Mouse (Mus musculus) ovary, postnatal 14 days (tissue): Measurements from ENCODE around the gene Dhrs2.
A peak's percentile ranks its signal among the peaks of the same experiment; 100 is the strongest.

Experiments used
- DNase-seq: peaks from one replicate; pipeline ENCODE4 v3.0.0; 2022; ENCODE audit warnings: low spot score

Gene Dhrs2

DNA sequence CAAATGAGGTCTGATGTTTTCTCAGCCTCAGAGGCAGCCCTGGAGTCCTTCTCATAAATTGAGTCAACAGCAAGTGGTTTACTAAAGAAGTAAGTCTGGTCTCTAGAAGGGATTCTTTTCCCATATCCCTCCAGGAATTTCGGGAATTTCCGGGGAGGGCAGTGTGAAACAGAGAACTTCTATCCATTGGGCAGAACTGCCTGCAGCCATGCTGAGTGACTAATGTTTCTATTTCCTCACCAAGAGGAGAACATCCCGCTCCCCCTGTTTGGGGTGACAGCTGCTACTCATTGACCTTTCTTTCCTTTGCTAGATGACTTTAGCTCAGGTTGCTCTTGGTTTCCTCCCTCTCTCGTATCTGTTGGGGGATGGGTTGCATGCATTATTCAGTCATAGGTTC lies 31.8 kb downstream of the Dhrs2 start:
- DNase-seq: no peak

DNA sequence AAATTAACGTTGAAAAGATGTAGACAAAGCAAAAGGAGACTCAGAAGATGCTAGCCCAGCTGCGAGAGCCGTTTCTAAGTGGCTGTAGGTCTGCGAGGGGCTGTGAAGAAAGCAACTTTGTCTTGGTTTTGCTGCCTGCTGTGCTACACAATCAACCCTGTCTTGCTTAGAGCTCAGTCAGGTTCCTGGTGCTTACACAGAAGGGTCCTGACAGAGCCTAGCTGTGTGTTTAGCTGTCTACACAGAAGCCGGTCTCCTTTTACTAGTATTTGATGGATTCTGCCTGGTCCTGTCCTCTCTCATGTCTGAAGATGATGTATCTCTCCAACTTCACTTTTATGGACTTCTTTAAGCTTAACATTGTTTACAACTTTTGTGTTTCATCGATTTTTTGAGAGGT lies 33.6 kb downstream of the Dhrs2 start:
- no peak for DNase-seq

DNA sequence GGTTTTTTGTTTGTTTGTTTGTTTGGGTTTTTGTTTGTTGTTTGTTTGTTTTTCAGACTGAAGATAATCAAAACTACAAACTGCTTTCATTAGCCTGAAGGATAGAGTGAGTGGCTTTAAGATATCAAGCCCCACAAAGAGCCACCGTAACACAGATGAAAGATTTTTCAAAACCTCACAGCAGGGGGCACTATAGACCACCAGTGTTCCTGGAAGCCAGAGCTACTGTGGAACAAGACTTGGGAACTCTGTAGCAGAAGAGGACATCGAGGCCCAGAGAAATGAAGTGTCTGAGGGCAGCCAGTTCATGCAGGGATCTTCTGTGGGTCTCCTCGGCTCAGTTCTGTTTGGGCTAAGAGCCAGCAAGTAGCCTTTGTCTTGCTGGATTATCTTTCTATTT lies 49.4 kb downstream of the Dhrs2 start:
- DNase-seq: peak; percentile 58

DNA sequence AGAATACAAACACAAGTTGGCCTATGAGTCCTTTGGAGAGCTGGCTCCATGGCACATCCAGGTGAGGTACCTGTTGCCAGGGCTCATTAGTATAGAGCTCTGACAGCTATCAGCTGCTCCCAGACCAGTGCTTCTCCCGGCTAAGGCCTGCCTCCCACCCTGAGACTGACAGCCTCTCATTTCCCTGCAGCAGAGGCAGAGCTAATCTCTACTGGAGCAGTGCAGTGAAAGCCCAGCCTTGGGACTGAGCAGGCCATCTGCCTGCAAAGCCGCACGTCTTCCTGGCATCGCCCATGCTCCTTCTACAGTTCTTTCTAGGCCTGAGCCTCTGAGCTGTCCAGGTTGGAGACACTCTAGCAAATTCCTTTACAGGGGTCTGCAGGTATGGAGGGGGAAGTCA lies 51.2 kb downstream of the Dhrs2 start:
- DNase-seq: no peak

DNA sequence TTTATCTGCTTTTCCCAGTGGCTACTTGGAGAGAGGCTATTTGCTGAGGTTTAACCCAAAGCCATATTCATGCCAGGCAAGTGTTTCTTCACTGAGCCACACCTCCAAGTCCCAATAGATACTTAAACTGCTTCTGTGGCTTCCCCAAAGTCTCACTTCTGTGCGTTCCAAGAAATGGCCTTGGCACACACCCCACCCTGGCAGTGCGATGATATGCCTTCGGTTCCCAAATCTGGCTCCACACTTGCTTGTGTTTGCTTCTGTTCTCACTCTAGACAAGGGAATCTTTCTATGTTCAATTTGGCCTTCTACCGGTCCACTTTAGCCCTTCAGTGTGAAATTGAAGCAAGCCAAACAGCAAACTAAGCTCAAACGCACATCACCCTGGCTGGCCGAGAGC lies 53.0 kb downstream of the Dhrs2 start:
- DNase-seq: no peak

DNA sequence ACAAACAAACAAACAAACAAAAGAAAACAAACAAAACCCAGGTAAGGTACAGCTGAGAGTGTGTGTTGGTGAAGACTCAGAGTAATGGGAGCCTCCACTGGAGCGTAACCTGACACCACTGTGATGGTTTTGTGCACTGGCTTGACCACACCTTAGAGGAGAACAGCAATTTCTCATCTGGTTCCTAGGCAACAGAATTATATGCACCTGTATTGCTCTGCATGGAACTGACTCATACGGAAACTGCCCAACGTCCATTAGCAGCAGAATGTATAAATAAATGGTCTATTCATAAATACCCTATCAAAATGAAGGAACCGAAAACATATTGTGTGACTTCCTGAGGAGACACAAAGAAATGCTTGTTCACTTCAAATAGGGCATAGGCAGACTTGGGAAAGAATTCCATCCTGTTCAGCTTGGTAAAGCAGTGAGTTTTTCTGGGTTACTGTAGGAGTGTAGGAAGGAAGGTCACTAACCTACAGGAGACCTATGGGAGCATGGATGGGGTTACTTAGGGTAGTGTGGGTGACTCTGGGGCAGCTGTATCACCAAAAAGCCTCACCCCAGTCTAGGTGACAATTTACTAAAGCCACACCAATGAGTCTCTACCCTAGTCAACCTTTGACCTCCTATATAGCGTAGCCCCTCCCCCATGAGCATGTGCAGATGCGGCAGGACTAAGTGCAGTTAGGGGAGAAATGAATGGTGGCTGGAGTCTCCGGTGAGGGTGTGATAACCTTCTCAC lies 57.7 kb downstream of the Dhrs2 start:
- no peak for DNase-seq
